Mouse (Mus musculus) heart, adult 9 months (tissue): ENCODE results near the gene Uba1.

Experiments used
- DNase-seq, 2 experiments: peaks; one replicate each; pipeline ENCODE4 v3.0.0; 2022; ENCODE audit warnings: low spot score in 2 of 2

Uba1 gene

DNA sequence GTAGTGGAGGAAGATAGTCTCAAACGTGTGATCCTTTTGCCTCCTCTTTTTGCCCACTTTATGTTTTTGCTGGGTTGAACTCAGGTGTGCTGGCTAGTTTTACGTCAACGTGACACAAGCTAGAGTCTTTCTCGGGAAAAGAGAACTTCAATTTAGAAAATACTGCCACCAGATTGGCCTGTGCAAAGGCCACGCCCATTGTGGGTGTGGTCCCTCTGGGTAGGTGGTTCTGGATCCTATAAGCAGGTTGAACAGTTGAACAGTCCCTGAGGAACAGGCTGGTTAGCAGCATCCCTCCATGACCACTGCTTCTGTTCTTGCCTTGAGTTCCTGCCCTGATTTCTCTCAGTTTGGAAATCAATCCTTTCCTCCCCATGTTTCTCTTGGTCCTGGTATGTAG, 70.6 kb downstream of the Uba1 start:
- DNase-seq: no peak

DNA sequence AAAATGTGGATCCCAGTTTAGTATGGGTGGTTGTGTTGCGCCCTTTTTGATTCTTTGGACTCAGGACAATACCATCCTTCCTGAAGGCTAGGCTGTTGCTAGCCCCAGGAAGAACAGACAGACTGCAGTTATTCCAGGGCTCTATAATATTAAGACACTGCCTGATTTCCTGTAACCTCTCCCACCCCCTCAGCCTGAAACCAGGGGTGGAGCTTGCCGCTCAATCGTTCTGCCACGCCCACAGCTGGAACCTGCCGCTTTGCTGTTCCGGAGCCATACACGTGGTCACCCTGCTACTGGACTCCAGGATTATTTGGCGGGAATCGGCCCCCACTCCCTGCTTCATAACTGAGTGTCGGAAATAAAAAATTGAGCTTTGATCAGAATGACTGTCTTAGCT, 71.9 kb downstream of the Uba1 start:
- DNase-seq: peak in 1 of 2 experiments; percentile 15
